In the genomic region with DNA sequence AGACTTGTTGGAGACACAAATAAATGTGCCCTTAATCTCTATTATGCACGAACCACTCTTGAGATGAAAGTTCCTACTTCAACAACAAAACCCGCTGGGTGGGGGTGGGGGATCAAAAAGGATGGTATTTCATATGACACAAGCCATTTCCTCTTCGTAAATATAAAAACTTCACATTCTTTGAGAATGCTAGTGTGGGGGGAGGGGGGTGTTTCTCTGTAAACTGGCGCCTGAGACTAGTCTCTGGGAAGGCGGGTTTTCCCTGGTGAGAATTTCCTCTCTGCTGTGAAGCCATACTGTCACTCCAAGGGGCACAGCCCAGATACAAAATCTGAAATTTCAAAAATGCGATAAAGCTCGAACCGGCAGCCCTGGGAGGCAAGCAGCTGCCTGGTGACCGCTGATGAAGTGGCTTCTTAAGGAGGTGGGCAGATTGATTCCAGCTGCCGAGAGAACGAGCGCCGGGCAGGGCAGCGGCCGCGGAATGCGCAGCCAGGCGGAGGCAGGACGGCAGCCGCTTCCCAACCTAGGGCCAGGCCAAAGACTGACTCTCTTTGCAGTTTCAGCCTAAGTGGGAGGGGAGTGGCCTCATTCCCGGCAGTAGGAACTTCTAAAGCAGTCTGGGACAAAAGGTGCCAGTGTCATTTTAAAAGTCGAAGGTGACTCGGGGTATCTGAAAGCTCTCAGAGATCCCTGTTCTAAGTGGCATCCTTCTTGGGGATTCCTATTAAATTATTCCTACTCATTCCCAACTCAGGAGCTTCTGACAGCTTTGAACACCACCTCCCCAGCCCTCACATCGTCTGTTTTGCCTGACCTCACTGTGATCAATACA, we compare ENCODE assay signal across 8 mouse cellular contexts. TPM values are rescaled to one million over a fixed set of nuclear protein-coding genes. Genes with fewer than 3 reads are reported as not detected.
DNase-seq lines count a peak whose midpoint lies in the region; ATAC-seq and TF ChIP-seq lines count a peak whose summit lies in the region.

No protein-coding gene starts in this region.

- H3K4me1 ChIP-seq in spleen, adult 2 months (ENCODE audit: control insufficient read depth, insufficient read depth, insufficient read length): peaks cover 6% of the 10 kb centered on the region
- H3K4me1 ChIP-seq in forebrain, embryonic 13.5 days: peaks cover 29% of the 10 kb centered on the region
- peaks cover 22% of the 10 kb centered on the region for H3K4me1 ChIP-seq in limb, embryonic 12.5 days (replicated peaks)
- peaks cover 24% of the 10 kb centered on the region for H3K4me1 ChIP-seq in midbrain, embryonic 12.5 days

- TF ChIP-seq POLR2A in spleen, adult 2 months (IDR thresholded peaks at IDR 0.05; ENCODE audit: low read depth, low read length): no peak

- H3K36me3 ChIP-seq in spleen, adult 2 months (ENCODE audit: control insufficient read depth, insufficient read depth, low read length): no peaks in the 10 kb centered on the region
- no peaks in the 10 kb centered on the region for H3K36me3 ChIP-seq in forebrain, embryonic 13.5 days (ENCODE audit: poor library complexity, severe bottlenecking)
- no peaks in the 10 kb centered on the region for H3K36me3 ChIP-seq in limb, embryonic 12.5 days
- no peaks in the 10 kb centered on the region for H3K36me3 ChIP-seq in midbrain, embryonic 12.5 days

- no peak for ATAC-seq in forebrain, embryonic 13.5 days
- peak; percentile 35; the same call in 1 of the 2 replicates for ATAC-seq in limb, embryonic 12.5 days (ENCODE audit: insufficient number of reproducible peaks, insufficient read depth, low FRiP score, low TSS enrichment, low read depth)
- peak; percentile 36; the same call in 1 of the 2 replicates for ATAC-seq in midbrain, embryonic 12.5 days (ENCODE audit: low FRiP score, low read depth)

- no peak overlapping the region for H3K27ac ChIP-seq in spleen, adult 2 months (ENCODE audit: insufficient read depth, low read length)
- H3K27ac ChIP-seq in forebrain, embryonic 13.5 days: no peak overlapping the region
- no peak overlapping the region for H3K27ac ChIP-seq in limb, embryonic 12.5 days
- H3K27ac ChIP-seq in midbrain, embryonic 12.5 days (replicated peaks): no peak overlapping the region

- H3K4me2 ChIP-seq in forebrain, embryonic 13.5 days: peak overlapping the region; percentile 96
- H3K4me2 ChIP-seq in limb, embryonic 12.5 days: peak overlapping the region; percentile 94
- H3K4me2 ChIP-seq in midbrain, embryonic 12.5 days (replicated peaks): peak overlapping the region; percentile 86

- WGBS in spleen, adult 2 months: 2% methylated on average over 24 of the region's 24 CpGs
- WGBS in forebrain, embryonic 13.5 days: under 1% methylated on average over 24 of the region's 24 CpGs
- WGBS in limb, embryonic 12.5 days: under 1% methylated on average over 24 of the region's 24 CpGs
- under 1% methylated on average over 24 of the region's 24 CpGs for WGBS in midbrain, embryonic 12.5 days

- H3K27me3 ChIP-seq in spleen, adult 2 months (ENCODE audit: control insufficient read depth, insufficient read depth, low read length): peaks cover 19% of the 10 kb centered on the region
- H3K27me3 ChIP-seq in forebrain, embryonic 13.5 days: peaks cover 54% of the 10 kb centered on the region
- peaks cover 45% of the 10 kb centered on the region for H3K27me3 ChIP-seq in limb, embryonic 12.5 days
- H3K27me3 ChIP-seq in midbrain, embryonic 12.5 days: peaks cover 35% of the 10 kb centered on the region

- peak overlapping the region; percentile 55 for H3K9ac ChIP-seq in forebrain, embryonic 13.5 days
- 0 out of 2 replicates have a peak overlapping the region, but pooled peaks have one; percentile 31 for H3K9ac ChIP-seq in limb, embryonic 12.5 days (replicated peaks)
- H3K9ac ChIP-seq in midbrain, embryonic 12.5 days (replicated peaks): peak overlapping the region; percentile 48; the same call in 1 of the 2 replicates

- H3K9me3 ChIP-seq in forebrain, embryonic 13.5 days (replicated peaks): no peaks in the 10 kb centered on the region
- no peaks in the 10 kb centered on the region for H3K9me3 ChIP-seq in limb, embryonic 12.5 days
- H3K9me3 ChIP-seq in midbrain, embryonic 12.5 days: no peaks in the 10 kb centered on the region

- DNase-seq in spleen, adult 2 months (ENCODE audit: low read depth in 1 of 2, low spot score in 2 of 2): no peak
- no peak for DNase-seq in spleen, postnatal 4 days (ENCODE audit: low spot score in 2 of 2)
- peak; percentile 72 for DNase-seq in heart, postnatal 4 days
- peak; percentile 47 for DNase-seq in yolk sac, embryonic 10.5 days (ENCODE audit: low spot score)
- DNase-seq in frontal cortex, adult 2 months (ENCODE audit: extremely low spot score in 1 of 2, low spot score in 1 of 2): no peak

- TF ChIP-seq CTCF in spleen, adult 2 months (IDR thresholded peaks at IDR 0.05; ENCODE audit: extremely low read depth, insufficient read depth, insufficient read length, insufficient replicate concordance): no peak

- H3K4me3 ChIP-seq in spleen, adult 2 months (ENCODE audit: extremely low read depth, insufficient read depth, insufficient read length): peak overlapping the region; percentile 31; the same call in 1 of the 2 replicates
- H3K4me3 ChIP-seq in forebrain, embryonic 13.5 days: peak overlapping the region; percentile 53
- H3K4me3 ChIP-seq in limb, embryonic 12.5 days (replicated peaks): peak overlapping the region; percentile 56
- H3K4me3 ChIP-seq in midbrain, embryonic 12.5 days: peak overlapping the region; percentile 50

RNA-seq across cellular contexts. Expression of a gene that starts 2.2 kb away (rescaled TPM):
- polyA plus RNA-seq in spleen, adult 2 months (2012; rRNA removed): 0.33 and 0.61 TPM in 2 replicates
- polyA plus RNA-seq in forebrain, embryonic 13.5 days (2015; fragmentation: Nextera tagmentation; extraction: Ambion mirVana): 1.3 and 1.8 TPM in 2 replicates
- 10 to 100 TPM; 22.5 to 23.9 TPM for total RNA-seq in heart, postnatal 4 days (2021)
- 5.0 and 5.7 TPM in 2 replicates for polyA plus RNA-seq in limb, embryonic 12.5 days (2016; fragmentation: Nextera tagmentation; extraction: Ambion mirVana)
- polyA plus RNA-seq in midbrain, embryonic 12.5 days (2016; fragmentation: Nextera tagmentation; extraction: Ambion mirVana): 6.4 and 8.7 TPM in 2 replicates
- 9.1 and 9.3 TPM in 2 replicates for polyA plus RNA-seq in frontal cortex, adult 2 months (2012; rRNA removed)

Comparison
In these comparisons a context has a peak if more than half of its experiments do, and no peak if none do; other contexts are left out.
1. DNase-seq: peak in heart, postnatal 4 days (single experiment) and yolk sac, embryonic 10.5 days (single experiment); none in spleen, adult 2 months (0 of 2), spleen, postnatal 4 days (0 of 2) and frontal cortex, adult 2 months (0 of 2).
2. Peak in every context shown above with its lines, with median percentiles within 50 percentile points of each other: H3K4me3 ChIP-seq, H3K4me2 ChIP-seq and H3K9ac ChIP-seq.